Mouse (Mus musculus) right cerebral cortex, postnatal 25 days (tissue): ENCODE results near the gene Zcchc17.

Experiments
- DNase-seq: peaks from one replicate; pipeline ENCODE4 v3.0.0; 2022

The Zcchc17 gene

DNA sequence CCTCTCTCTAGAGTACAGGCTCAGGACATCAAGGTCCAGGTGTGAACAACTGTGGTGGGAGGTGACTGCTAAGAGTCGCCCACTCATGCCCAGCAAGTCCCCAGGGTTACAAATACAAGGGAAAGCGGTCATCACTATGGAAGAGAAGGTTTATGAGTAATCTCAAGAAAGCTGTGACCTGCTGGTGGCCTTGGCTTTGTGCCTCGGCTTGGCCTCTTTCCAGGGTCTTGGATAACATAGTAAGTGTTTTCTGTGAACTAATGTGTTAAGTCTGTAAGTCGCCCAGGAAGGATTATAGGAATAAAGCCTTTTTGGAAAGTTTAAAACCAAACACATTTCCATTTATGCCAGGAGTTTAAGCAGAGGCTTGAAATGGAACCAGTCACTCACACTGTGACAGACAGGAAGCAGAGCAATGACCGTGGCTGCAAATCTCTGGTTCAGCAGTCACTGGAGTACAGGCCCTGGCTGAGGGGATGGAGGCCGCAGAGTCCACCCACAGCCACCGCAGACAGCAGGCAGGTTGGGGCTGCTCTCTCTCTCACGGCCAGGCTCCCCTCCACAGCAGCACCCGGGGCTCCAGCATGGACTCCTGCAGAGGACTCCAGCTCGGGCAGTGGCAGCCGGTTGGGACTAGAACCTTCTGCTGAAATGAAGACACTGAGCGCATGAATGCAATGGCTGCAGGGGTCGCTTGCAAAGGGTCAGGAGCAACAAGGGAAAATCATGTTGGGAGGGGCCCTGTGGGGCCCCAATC is 43.8 kb downstream of the Zcchc17 start:
- no peak for DNase-seq

DNA sequence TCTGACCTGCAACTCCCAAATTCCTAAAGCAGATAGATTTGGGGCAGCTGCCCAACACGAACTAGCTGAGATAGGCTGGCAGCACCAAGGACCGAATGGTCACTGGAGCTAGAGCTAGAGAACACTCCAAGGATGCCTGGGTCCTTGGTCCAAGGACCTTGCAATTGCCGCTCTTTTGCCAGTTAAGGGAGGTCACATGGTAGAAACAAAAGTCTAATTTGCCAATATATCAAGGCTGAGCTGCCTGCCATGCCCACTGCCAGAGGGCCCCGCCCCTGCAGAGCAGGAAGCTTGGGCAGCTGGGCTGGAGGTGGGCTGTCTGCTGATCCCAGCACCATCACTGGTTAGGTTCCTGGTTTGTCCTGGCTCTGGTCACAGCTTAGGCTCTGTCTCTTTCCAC is 46.2 kb downstream of the Zcchc17 start:
- no peak for DNase-seq

DNA sequence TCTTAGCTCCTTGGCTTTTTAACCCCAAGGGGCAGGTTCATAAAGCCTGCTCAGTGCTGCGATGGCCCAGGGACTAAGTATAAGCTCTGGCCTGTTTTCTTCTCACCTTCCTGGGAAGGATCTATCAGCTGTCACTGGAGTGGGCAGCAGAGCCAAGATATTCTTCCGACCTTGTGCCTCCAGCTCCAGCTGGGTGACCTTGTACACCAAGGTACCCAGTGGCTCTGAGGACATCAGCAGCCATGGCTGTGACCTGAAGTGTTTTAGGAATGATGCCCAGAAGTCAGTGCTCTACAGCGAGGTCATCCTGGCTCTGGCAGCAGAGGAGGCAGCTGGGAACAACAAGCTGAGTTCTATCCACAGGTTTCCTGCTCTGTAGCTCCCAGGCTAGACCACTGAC is 47.2 kb downstream of the Zcchc17 start:
- no peak for DNase-seq

DNA sequence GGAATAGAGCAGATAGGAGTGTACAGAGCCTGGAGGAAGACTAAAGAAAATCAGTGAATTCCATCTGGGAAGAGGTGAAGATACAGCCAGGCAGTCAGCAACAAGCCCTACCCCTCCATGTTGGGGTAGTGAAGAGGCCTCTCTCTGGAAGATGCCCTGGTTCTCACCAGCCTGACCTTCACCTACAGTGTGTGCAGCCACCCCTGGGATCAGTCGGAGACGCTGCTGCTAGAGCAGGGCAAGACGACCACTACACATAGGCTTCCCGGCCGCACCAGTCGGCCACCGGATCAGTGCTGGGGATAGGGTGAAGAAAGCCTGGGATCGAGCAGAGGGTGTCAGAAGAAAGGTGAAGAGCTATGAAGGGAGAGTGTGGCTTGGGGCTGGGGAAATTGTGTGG is 50.5 kb downstream of the Zcchc17 start:
- DNase-seq, result no peak

DNA sequence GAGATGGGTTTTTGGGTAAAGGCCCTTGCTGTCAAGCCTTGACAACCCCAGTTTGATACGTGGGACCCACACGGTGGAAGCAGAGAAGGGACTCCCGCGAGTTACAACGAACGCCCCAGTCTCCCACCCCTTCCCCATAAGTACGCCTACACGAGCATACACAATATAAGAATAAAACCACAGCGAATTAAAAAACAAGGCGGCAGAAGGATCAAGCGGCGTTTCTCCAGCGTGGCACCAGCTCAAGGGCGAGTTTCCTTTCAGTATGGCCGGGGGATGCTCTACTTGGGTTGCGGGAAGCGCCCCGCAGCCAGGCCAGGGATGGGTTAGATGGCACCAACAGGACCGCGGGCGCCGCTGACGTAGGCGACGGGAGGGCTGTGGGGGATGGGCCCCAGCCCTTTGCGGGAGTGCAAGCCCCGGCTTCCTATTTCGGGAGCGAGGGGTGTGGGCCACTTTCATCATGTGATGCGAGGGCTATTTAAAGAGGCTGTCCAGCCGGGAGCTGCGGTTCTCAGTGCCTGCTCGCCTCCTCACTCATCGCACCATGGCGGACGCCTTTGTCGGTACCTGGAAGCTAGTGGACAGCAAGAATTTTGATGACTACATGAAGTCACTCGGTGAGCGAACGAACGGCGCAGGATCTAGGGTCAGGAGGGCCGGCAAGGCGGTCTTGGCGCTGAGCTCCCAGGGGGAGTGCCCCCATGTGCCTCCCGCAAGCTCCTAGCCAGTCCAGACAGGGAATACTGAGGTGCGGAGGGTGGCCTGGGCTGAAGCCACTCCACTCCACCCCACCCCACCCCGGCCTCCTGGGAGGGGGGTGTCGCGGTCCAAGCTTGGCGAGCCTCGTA is 51.3 kb downstream of the Zcchc17 start, which contains the start of the genes Fabp3 and Gm10570:
Fabp3 (plus strand) TSS at position 365 of the 851 bp plus-strand sequence.
Gm10570 (minus strand) TSS at position 444 of the 851 bp plus-strand sequence.
- DNase-seq, result peak; percentile 82

DNA sequence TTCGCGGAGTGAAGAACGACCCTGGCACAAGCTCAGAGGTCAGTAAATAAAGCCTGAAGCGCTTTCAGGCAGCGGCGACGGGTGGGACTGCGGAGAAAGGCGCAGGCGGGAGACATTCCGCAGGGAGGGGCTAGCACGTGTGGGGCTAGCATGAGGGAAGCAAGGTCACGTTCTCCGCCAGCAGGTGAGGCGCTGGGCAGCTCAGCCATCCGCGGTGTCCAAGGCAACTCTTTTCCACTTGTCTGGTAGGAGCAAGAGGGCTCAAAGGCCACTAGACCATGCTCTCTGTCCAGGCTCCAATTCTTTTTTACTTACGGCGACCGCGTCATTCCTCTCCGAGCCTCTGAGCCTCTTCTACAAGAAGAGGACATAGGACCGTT is 51.9 kb downstream of the Zcchc17 start:
- peak; percentile 56 for DNase-seq

DNA sequence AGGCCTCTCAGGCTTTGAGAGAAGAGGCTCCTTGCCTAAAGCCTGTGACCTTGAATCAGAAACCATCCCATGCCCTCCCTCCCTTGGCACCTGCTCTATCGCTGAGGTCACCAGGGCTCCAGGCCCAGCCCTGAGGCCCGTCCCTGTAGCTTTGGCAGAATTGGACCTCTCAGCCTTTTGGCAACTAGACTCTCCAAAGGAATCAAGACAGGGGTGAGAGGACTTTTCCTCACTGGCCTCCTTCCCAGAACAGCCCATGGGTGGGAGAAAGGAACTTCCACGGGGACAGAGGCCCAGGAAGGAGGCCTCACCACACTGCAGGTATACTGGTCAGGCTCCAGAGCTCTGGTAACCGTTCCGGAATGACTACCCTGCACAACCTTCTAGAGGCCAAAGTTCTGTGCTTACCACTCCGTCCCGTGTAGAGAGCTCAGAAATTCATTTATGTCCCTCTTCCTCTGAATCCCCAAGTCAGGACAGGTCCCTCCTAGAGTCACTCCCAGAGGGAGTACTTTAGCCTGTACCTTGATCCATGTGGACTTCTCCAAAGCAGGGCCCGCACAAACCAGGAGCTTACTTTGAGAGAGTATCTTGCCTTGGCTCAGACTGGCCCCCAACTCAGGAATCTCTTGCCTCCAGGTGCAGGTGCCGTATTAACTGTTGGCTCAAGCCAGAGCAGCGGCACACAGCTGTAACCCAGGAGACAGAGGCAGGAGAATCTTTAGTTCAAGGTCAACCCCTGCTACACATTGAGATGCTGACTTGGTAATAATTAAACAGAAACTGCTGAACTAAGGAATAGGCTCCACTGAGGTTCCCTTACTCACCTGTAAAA is 52.7 kb downstream of the Zcchc17 start:
- no peak for DNase-seq

DNA sequence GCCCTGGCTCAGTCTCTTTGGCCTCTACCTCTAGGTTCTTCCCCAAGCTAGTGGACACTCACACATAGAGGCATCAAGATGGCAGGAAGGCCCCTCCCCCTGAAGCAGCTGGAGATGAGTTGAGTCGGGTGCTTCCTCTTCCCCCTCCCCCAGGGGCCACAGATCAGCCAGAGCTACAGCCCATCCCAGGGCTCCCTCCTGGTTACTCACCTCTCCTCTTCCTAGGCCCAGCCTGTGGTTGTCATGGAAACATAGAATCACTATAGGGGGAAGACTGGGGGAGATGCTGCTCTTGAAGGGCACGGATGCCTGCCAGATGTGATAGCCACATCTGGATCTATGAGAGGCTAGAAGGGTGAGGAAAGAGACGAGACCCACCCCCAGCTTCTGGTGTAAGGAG is 55.0 kb downstream of the Zcchc17 start:
- no peak for DNase-seq

DNA sequence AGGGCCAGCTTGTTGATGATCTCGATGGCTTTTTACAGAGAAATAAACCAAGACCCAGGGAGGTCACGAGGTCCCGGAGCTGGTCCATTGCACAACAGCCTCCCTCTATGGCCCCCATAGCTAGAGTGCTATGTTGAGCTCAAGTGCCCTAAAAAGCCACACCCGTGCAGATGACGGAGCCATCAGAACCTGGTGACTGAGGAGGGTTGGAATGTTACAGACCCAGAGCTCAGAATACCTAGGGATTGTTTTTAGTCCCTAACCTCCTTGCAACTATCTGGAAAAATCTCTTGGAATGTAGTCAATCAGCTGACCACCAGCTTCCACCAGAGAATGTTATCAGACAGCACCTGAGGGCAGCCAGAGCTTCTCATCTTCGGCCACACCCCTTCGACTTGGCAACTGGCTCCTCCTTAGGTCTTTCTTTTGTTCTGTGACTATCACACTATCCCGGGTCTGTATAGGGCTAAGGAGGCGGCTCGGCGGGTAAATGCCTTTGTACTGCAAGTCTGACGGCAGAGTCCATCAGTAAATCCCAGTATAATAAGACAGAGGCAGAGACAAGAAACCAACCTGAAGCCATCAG is 57.4 kb downstream of the Zcchc17 start:
- DNase-seq, result no peak

DNA sequence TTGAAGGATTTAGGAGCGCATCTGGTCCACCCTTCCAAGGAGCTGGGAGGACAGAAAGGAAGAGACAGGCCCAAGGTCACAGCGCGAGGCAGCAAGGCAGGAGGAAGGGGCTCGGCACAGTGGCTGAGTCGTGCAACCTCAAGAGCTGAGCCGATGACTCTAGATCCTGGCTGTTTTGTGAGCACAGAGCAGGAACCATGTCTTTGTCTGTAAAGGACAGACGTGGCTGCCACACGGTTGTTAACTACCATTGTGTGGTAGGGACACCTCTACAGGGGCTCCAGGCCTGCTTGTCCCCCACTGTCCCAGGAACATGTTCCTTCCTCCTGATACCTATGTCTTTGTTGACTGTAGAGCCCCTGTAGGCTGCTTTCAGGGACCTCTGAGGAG is 60.1 kb downstream of the Zcchc17 start:
- no peak for DNase-seq

DNA sequence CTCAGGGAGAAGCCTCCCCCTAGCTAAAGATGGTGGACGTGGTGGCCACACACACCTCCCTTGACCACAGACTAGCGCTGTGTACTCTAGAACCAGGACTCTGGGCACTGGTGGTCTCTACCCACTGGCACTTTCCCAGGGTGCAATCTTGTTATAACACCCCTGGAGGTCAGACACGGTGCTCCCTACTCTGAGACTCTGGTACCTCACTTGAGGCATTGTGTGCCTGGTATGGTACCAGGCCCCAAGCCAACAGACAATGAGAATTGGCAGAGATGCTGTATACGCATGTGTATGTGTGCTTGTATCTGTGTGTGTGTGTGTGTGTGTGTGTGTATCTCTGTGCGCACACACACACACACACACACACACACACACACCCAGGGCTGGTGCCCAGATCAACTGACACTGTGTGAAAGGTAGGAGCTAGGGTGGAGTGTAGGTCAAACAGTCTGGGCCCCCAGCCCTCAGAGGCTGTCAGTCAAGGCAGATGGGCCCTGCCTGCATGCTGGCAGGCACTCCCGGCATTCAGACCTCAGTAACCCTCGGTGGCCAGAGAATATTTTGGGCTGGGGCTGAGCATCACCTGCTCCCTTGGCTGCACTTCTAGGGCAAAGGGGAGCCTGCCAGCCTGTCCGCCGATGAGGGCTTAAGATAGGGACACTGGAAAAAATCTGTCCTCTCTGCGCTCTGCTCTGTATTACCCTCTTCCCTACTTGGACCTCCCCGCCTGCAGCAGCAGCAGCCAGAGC is 60.7 kb downstream of the Zcchc17 start:
- no peak for DNase-seq

DNA sequence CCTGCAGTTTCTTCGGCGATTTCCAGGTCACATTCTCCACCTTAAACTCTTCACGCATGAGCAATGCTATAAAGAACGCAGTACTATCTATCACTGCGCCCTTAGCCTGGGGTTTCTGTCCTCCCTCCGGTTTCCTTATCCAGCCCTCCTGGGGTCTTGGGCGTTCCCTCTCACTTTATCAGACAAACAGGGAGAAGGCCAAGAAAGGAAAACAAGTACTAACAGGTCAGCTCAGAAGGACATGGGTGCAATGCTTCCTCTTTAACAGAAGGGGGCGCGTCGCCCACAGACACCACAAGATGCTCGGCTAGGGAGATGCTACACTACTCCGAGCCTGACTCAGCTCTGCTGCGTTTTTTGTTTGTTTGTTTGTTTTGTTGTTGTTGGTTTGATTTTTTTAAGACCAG is 62.6 kb downstream of the Zcchc17 start:
- DNase-seq, result no peak

DNA sequence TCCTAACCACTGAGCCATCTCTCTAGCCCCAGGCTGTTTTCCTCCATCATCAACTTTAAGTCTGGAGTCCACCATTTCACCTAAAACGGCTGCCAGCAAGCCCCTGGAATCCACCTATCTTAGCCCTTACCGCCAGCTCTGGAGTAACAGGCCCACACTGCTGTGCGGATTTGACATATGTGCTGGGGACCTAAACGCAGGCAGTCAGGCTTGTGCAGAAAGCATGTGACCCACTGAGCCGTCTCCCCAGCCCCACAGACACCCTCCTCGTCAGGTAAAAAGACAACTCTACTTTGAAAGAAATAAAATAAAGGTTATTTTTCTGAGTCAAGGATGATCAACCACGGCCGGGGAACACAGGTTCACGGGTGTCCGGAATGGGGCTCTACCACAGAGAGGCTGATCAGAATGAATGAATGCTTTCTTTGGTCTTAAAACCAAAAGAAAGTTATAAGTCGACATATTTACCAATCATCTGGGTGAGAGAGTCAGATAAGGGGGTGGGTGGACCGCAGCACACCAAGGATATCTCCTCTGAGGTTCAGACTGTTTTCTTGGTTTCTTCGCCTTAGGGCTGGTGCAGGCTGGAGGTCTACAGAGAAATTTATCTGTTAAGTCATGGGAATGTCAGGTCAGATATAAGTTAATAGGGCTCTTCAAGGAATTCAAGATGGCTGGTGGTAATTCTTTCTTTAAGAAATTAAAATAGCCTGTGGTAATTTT is 63.3 kb downstream of the Zcchc17 start:
- DNase-seq, result no peak

DNA sequence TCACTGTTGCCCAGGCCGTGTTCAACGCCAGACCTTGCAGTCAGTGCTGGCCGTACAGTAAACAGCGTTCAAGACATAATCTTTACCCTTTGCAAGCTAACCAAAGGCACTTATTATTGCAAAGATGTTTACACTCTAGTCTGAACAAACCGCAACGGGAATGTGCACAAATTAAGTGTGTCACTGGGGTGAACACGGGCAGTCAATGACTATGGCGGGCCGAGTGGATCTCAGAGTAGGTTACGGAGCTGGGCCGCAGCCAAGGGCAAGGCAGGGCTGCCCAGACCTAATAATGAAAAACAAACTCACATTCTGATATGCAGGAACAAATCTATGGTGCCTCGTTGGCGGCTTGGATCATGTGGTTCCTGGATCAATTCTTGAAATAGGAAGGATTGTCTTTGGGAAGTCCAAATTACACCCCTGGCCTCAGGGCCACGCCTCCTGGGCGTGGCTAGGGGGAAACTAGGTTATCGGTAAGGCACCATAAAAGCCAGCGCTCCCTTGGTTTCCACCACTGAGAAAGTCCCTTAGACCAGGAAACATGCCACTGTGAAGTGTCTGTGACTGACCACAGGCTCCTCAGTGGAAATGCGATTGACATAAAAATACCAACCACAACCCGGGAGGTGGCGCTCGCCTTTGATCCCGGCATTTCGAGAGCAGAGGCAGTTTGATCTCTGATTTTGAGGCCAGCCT is 64.5 kb downstream of the Zcchc17 start:
- no peak for DNase-seq

DNA sequence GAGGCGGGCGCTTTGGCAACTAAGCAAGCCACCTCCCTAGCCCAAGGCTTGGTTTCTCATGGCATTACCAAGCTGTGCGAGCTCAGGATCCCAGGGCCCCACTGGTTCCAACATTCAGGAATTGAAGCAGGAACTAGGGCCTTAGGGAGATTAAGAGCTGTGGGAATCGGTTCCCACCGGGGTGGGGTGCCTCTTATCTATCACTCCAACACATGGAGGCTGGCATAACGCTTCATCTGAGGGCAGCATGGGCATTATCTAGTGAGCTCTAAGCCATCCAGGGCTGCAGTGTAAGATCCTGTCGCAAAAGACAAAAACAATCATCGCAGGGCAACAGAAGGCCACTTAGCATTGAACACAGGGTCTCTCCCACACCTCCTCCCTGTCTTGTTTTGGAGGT is 65.2 kb downstream of the Zcchc17 start:
- DNase-seq, result no peak

DNA sequence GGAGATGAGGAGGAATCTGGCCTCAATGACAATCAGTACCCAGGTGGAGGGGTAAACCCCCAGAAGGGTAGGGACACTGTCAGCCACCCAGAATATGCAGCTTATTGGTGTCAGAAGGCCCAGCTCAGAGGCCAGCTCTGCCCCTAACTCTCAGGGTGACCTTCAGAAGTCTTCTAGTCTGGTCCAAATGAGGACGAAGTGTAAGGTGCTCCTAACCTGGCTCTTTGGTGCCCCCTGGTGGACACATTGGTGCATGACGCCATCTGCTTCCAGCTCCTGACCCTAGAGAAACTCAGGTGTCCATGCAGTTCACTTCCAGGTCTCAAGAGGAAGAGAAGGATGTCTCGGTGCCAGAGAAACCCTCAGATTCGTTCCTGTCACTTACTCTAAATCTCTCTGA is 67.5 kb downstream of the Zcchc17 start:
- DNase-seq, result peak; percentile 54

DNA sequence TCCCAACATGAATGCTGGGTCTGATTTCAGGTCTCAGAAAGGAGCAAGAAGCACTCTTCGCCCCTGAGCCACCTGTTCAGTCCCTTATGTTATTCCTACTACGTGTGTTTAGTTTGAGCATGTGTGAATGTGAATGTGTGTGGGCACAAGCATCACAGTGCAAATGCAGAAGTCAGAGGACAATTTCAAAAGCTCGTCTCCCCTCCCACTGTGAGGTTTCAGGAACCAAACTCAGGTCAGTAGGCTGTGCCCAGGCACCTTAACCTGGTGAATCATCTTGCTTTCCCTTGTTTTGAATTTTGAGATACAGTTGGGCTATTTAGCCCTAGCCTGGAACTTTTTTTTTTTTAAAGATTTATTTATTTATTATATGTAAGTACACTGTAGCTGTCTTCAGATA is 69.9 kb downstream of the Zcchc17 start:
- no peak for DNase-seq

DNA sequence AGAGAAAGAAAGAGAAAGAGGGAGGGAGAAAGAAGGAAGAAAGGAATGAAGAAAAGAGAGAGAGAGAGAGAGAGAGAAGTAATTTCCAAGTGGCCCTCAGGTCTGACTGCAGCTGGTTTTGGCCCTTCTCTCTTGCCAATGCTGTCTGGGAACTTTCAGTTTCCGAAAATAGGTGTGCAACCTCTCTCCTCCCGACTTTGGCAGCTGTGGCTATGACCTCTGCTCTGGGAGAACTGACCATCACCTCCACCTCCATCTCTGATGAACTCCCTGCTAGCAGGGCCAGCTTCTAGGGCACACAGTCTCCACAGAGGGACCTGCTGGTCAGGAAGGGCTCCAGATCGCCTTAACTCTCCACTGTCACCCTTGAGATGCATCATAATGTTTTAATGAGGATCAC is 73.2 kb downstream of the Zcchc17 start:
- DNase-seq, result no peak

DNA sequence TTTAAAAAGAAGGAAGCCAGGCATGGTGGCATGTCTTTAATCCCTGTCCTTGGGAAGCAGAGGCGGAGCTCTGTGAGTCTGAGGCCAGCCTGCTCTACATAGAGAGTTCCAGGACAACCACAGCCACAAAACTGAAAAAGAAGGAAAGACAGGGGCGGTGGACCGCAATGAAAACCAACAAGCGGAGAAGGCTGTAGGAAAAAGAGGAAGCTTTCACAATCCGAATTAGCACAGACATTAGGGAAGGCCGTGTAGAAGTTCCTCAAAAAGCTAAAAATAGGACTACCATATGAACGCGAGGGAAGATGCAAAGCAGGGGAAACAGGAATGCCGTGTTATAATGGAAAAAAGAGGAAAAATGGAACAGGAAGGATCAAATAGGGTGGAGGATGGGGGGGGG is 75.9 kb downstream of the Zcchc17 start:
- DNase-seq, result no peak

DNA sequence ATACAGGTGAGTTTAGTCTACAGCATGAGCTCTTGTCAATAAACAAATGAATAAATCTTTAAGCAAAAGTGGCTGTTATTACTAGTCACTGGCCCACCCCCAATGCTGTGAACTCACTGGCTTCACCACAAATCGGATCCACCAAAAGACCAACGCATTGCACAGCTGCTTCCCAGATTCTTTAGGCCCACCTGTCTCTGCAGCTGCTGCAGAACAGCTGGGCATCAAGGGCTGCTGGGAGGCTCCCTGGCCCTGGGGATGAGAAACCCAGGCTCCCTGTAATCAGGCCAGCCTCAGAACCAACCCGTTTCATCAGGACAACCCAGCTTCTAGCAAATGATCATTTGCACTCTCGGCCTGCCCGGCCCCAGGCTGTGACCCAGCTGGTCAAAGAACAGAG is 76.9 kb downstream of the Zcchc17 start:
- no peak for DNase-seq

DNA sequence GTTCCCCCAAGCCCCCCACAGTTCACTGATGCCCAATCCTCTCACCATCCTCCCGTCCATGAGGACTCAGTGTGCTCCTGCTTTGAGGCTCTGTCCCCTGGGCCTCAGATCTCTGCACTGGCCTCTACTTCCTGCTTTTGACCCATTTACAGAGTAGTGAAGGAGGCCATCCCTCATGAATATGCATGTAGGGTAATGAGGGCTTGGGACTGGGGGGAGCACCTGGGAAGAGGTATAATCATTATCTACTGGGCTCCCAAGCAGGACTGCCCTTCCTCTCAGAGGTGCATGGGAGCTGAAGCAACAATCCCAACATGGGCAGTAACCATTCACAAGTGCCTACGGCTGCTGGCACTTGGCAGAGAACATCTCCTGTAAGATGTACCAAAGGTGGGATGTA is 80.6 kb downstream of the Zcchc17 start, which contains the start of gene Serinc2:
Serinc2 (minus strand) TSS at position 101 of the 400 bp plus-strand sequence.
- no peak for DNase-seq
